Mouse (Mus musculus) midbrain, embryonic 15.5 days (tissue): Measurements from ENCODE around the gene Gm21818. TPM values are rescaled to one million over a fixed set of nuclear protein-coding genes. Genes with fewer than 3 reads are reported as not detected.

Source experiments
- polyA plus RNA-seq: library from polyadenylated mRNA; unstranded; fragments of >200 nt; fragmentation: Nextera tagmentation; extraction: Ambion mirVana; gene quantifications from 2 replicates; pipeline ENCODE4 v1.2.1, GENCODE M21; 2015

Gm21818 gene
- polyA plus RNA-seq, 1 experiment from 2014 or later = not detected

Other genes with a start within 250 kb of the Gm21818 start
- gene Gm21761, start 243.2 kb upstream of the Gm21818 start, polyA plus RNA-seq = not detected in 2 replicates
- gene B020031M17Rik, start 221.6 kb upstream of the Gm21818 start, polyA plus RNA-seq = not detected in 2 replicates
- not detected in 2 replicates for gene Gm36079, start 145.4 kb upstream of the Gm21818 start, polyA plus RNA-seq
- gene Gm21188, start 120.2 kb upstream of the Gm21818 start, polyA plus RNA-seq = not detected in 2 replicates
- gene Gm20767, start 32.2 kb upstream of the Gm21818 start, polyA plus RNA-seq = not detected in 2 replicates
- gene Gm21762, start 43.5 kb downstream of the Gm21818 start, polyA plus RNA-seq = not detected in 2 replicates
- not detected in 2 replicates for gene Gm21731, start 66.7 kb downstream of the Gm21818 start, polyA plus RNA-seq
- not detected in 2 replicates for gene AF067061, start 90.7 kb downstream of the Gm21818 start, polyA plus RNA-seq
- not detected in 2 replicates for gene BC147527, start 128.0 kb downstream of the Gm21818 start, polyA plus RNA-seq
- not detected in 2 replicates for gene Tcstv3, start 144.4 kb downstream of the Gm21818 start, polyA plus RNA-seq